Mouse (Mus musculus) brain, embryonic 18.5 days (tissue): ENCODE results near the gene Scnm1.
"Not testable (repeated sequence)": the region's sequence is repeated elsewhere in the genome, so short reads cannot be mapped to it uniquely, and the experiment has no call there.

Source experiments
- DNase-seq: peaks from one replicate; pipeline ENCODE4 v3.0.0-alpha.2; 2012; ENCODE audit warnings: low read depth, low spot score

The Scnm1 gene

GRCm38 (mm10) chr3:95107308-95107707 lies 26.5 kb downstream of the Scnm1 start:
- DNase-seq: not testable (repeated sequence)

GRCm38 (mm10) chr3:95106338-95107117 lies 27.3 kb downstream of the Scnm1 start, which contains the start of gene Pip5k1a:
Gene Pip5k1a (minus strand): TSS chr3:95106930.
- DNase-seq: peak; percentile 98

GRCm38 (mm10) chr3:95105586-95106337 lies 28.0 kb downstream of the Scnm1 start:
- DNase-seq: no peak

GRCm38 (mm10) chr3:95105121-95105520 lies 28.7 kb downstream of the Scnm1 start:
- DNase-seq: no peak

- DNase-seq: no peak
Measured at GRCm38 (mm10) chr3:95100854-95101253, 33.0 kb downstream of the Scnm1 start.

GRCm38 (mm10) chr3:95088071-95088470 lies 45.7 kb downstream of the Scnm1 start:
- DNase-seq: no peak
